Mouse (Mus musculus): Measurements from ENCODE around the gene Erf. TPM values are rescaled to one million over a fixed set of nuclear protein-coding genes. Genes with fewer than 3 reads are reported as not detected.

Erf gene
- polyA plus RNA-seq, 1 experiment: 41.1 TPM

DNA sequence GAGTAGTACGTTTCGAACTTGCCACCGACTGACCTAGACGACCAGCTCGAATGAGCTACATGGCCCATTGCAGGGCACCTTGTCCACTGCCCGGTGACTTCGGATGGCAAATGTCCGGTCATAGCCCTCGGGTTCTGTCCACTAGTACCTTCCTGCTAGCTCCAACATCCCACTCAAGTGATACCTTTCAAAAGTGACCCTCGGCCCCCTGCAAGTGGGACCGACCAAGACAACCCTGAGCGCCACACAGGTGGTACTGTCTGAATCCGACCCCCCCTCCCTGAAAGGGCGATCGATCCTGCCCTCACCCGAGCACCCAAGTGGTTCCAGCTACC is 31.2 kb downstream of the Erf start:
- TF ChIP-seq CTCF (IDR thresholded peaks at IDR 0.05; ENCODE audit: insufficient read depth, low read length): no peak
- DNase-seq: no peak
- Histone ChIP-seq H3K4me1 (ENCODE audit: control insufficient read depth, insufficient read depth, low read length) (peaks cover 11% of the 10 kb centered on the region), H3K4me3 (replicated peaks; ENCODE audit: extremely low read depth, low read depth, low read length) (peak overlapping the region; percentile 89)
- under 1% methylated on average over 16 of the region's 16 CpGs for WGBS

DNA sequence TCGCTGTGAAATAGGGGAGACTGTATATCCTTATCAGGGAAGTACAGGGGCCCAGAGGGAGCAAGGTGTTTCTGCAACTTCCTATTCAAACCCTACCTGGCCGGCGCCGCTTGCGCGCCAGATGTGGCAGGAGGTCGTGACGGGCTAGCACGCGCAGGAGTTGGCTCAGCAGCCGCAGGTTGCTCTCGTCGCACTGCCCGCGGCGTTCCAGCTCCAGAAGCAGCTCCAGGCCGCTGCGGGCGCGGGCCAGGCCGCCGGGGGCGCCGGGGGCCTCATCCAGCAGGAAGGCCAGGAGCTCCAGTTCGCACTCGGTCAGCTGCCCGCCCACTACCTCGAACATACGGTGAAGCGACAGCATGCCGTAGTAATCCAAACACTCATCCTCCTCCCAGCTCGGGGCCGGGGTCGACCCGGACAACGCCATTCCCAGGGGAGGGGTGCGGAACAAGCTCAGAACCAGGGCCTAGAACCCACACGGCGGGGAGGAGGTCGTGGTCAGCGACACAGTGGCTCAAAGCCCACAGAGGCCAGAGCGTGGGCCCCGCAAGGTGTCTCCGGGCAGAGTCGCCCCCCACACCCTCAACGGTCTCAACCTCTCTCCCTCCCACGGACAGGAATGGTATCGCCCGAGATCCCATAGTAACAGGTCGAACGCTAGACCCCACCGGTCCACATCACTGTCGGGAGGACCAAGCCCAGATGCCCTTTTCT is 31.7 kb downstream of the Erf start:
- WGBS: 2% methylated on average over 53 of the region's 53 CpGs
- TF ChIP-seq POLR2A (IDR thresholded peaks at IDR 0.05; ENCODE audit: borderline replicate concordance, extremely low read depth, low read depth, low read length) (no peak; the same call in 1 of the 2 replicates), CTCF (IDR thresholded peaks at IDR 0.05; ENCODE audit: insufficient read depth, low read length) (no peak)
- Histone ChIP-seq H3K4me3 (replicated peaks; ENCODE audit: extremely low read depth, low read depth, low read length) (peak overlapping the region; percentile 89), H3K4me1 (ENCODE audit: control insufficient read depth, insufficient read depth, low read length) (peaks cover 11% of the 10 kb centered on the region)
- peak; percentile 59 for DNase-seq

DNA sequence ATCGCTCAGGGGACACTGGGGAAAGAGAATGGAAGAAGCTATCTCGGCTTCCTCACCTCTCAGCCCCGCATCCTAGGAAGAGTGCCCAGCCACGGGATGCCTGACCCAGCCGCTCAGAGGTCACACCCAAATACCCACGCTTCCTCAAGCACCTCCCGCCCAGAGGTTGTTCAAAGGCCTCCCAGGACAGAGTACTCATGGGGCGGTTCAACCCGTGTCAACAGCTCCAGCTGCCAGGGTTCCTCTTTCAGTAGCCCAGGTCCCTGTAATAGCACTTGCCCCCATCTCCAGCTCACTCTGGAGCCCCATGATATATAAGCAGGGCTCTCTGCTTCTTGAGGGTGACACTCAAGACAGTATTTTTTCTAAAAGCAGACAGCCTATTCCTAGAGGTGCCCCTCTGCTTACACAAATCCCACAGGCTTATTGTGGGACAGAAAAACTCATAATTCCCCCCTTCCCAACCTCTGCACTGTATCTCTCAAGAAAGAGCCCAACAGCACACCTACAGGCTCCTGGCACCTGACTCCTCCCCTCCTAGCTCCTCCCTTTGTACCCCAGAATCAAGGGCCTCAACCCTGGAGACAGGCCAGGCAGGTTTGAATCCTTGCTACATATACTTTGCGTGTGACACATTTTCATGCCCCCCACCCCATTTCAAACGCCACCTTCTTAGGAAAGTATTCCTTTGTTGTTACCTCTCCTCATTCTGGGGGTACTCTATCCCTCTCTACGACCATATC is 32.7 kb downstream of the Erf start:
- 42% methylated on average over 12 of the region's 12 CpGs for WGBS
- peak; percentile 27 for DNase-seq
- Histone ChIP-seq H3K4me3 (replicated peaks; ENCODE audit: extremely low read depth, low read depth, low read length) (no peak overlapping the region), H3K4me1 (ENCODE audit: control insufficient read depth, insufficient read depth, low read length) (peaks cover 11% of the 10 kb centered on the region)
- no peak for TF ChIP-seq CTCF (IDR thresholded peaks at IDR 0.05; ENCODE audit: insufficient read depth, low read length)
- no peak for TF ChIP-seq POLR2A (IDR thresholded peaks at IDR 0.05; ENCODE audit: borderline replicate concordance, extremely low read depth, low read depth, low read length)

DNA sequence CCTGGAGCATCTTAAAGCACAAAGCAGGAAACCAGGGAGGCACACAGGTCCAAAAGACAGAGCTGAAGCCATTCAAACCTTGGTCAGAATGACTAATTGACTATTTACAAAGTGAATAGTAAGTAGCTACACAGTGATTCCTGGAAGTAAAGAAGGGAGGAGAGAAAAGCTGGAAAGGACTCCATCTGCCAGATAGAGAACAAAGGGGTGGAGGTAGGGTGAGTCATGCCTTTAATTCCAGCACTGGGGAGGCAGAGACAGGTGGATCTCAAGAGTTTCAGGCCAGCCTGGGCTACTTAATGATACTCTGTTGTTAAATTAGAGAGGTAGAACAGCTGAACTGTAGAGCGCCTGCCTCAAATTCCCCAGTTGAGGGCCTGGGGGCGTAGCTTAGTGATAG is 36.4 kb downstream of the Erf start:
- TF ChIP-seq POLR2A (IDR thresholded peaks at IDR 0.05; ENCODE audit: borderline replicate concordance, extremely low read depth, low read depth, low read length) (no peak), CTCF (IDR thresholded peaks at IDR 0.05; ENCODE audit: insufficient read depth, low read length) (no peak)
- 95% methylated on average over 2 of the region's 2 CpGs for WGBS
- H3K4me1 ChIP-seq (ENCODE audit: control insufficient read depth, insufficient read depth, low read length): no peaks in the 10 kb centered on the region
- H3K4me3 ChIP-seq (replicated peaks; ENCODE audit: extremely low read depth, low read depth, low read length): no peak overlapping the region
- no peak for DNase-seq

DNA sequence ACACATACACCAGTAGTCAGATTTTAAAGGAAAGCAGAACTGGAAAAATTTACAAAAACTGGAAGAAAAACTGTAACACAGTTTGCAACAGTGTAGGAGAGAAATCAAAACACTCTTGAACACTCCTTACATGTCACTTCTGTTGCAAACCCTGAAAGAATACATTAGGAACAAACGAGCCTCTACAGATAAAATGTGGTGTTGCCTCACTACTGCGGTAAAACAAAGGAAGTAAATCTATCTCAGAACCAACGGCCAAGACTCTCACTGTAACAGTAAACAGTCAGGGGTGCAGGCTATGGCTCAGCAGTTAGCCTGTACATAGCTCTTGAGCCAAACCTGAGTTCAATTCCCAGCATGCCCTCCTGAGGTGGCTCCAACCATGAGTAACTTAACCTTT is 37.5 kb downstream of the Erf start:
- no peak overlapping the region for H3K4me3 ChIP-seq (replicated peaks; ENCODE audit: extremely low read depth, low read depth, low read length)
- 24% methylated on average over 3 of the region's 3 CpGs for WGBS
- H3K4me1 ChIP-seq (ENCODE audit: control insufficient read depth, insufficient read depth, low read length): no peaks in the 10 kb centered on the region
- TF ChIP-seq CTCF (IDR thresholded peaks at IDR 0.05; ENCODE audit: insufficient read depth, low read length) (no peak), POLR2A (IDR thresholded peaks at IDR 0.05; ENCODE audit: borderline replicate concordance, extremely low read depth, low read depth, low read length) (no peak)
- no peak for DNase-seq

DNA sequence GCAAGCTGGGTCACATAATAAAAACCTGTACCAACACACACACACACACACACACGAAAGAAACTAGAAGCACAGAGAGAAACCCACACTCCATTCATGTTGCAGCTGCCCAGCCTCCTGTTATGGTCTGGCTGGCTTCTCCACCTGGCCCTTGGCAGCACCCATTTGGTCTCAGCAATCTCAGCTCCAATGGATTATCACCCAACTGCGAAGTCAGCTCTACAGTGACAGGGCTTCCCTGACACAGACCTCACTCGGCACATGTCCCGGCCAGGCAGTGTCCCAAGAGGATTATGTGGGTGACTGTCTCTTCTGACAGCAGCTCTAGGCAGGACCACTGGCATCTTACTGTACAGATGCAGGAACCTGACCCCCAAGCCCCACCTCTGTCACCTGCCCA is 40.1 kb downstream of the Erf start:
- 84% methylated on average over 4 of the region's 4 CpGs for WGBS
- TF ChIP-seq CTCF (IDR thresholded peaks at IDR 0.05; ENCODE audit: insufficient read depth, low read length) (no peak), POLR2A (IDR thresholded peaks at IDR 0.05; ENCODE audit: borderline replicate concordance, extremely low read depth, low read depth, low read length) (no peak)
- Histone ChIP-seq H3K4me1 (ENCODE audit: control insufficient read depth, insufficient read depth, low read length) (peaks cover 2% of the 10 kb centered on the region; the same call in 1 of the 2 replicates), H3K4me3 (replicated peaks; ENCODE audit: extremely low read depth, low read depth, low read length) (no peak overlapping the region)
- DNase-seq: no peak

DNA sequence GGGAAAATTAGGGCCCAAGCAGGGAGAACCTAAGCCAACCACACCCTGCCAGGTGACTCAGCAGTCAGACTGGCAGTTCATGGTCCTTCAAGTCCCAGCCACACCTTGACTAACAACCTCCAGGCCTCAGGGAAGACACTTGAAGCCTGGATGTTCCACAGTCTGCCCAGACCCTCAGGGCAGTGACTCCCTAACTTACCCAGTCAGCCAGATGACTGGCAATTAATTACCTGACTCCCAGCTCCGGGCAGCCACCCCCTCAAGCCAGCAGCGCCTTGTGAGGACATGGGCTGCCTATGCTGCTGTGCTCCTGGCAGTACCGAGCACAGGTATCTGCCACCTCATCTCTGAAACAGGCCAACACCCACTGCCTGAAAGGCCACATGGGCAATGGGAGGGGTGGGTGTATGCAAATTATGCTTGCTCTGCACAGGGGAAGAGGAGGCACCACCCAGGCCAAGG is 41.4 kb downstream of the Erf start:
- WGBS: 59% methylated on average over 3 of the region's 3 CpGs
- DNase-seq: peak; percentile 30
- peaks cover 2% of the 10 kb centered on the region; the same call in 1 of the 2 replicates for H3K4me1 ChIP-seq (ENCODE audit: control insufficient read depth, insufficient read depth, low read length)
- H3K4me3 ChIP-seq (replicated peaks; ENCODE audit: extremely low read depth, low read depth, low read length): no peak overlapping the region
- TF ChIP-seq POLR2A (IDR thresholded peaks at IDR 0.05; ENCODE audit: borderline replicate concordance, extremely low read depth, low read depth, low read length): no peak
- TF ChIP-seq CTCF (IDR thresholded peaks at IDR 0.05; ENCODE audit: insufficient read depth, low read length): no peak

DNA sequence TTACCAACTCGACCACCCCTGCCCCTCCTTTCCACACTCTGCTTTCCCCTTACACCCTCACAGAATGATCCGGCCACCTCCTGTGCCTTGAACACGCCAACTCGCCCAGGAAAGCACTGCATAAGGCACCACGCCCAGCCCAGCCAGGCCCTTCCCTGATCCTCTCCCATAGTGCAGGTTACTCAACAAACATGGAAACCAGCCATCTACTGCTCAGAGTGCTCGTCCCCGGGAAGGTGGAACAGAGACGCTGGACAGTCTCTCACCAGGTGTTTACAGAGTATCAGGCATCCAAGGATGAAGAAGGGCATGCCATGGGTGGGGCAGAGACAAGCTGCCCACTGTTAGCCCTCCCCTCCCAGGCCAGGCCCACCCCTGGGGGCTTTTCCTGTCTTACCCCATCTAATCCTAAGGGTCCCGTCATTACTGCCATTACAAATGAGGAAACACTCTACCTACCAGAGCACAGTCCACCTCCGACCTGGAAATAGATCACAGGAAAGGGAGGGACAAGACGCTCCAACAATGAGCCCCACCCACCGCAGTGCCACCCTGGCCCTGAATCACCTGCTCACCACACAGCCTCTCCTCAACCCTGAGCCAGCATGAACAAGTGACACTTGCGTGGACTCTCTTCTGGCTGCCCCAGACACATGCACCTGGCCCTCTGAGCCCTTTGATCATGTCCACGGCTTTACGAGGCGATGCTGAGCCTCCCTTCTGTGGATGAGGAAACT is 44.3 kb downstream of the Erf start:
- WGBS: 69% methylated on average over 16 of the region's 16 CpGs
- DNase-seq: no peak
- peaks cover 2% of the 10 kb centered on the region; the same call in 1 of the 2 replicates for H3K4me1 ChIP-seq (ENCODE audit: control insufficient read depth, insufficient read depth, low read length)
- no peak for TF ChIP-seq POLR2A (IDR thresholded peaks at IDR 0.05; ENCODE audit: borderline replicate concordance, extremely low read depth, low read depth, low read length)
- no peak for TF ChIP-seq CTCF (IDR thresholded peaks at IDR 0.05; ENCODE audit: insufficient read depth, low read length)
- no peak overlapping the region for H3K4me3 ChIP-seq (replicated peaks; ENCODE audit: extremely low read depth, low read depth, low read length)

DNA sequence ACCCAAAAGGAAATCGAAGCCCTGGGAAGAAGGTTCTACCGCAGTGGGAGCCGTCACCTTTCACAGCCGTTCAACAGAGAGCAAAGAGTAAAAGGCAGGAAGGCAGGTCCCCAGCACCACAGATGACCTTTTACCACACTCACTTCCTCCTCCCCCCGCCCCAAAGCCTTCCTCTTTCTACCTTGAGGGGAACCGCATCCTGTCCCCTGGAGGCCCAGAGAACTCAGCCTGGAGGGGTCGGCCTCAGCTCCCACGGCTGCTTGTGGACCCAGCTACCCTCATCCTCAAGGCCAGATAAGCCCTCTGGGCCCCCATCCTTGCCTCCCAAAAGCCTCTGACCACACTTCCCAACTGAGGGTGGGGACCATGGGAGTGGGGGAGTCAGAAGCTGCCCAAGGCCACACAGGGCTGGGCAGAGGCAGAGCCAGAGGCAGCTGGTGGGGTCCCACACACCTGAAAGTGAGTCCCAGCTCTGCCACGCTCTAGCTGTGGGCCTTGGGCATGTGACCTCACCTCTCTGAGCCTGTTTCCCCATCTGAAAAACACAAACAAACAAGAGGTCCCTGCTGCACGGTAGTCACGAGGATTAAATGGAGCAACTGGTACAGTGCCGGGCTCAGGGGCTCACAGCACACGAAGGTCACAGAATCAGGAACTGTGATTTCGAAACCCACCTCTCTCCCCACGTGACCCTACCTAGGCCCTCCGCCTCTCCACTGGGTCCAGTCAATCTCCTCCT is 45.0 kb downstream of the Erf start:
- 55% methylated on average over 16 of the region's 16 CpGs for WGBS
- DNase-seq: no peak
- Histone ChIP-seq H3K4me3 (replicated peaks; ENCODE audit: extremely low read depth, low read depth, low read length) (peak overlapping the region; percentile 12), H3K4me1 (ENCODE audit: control insufficient read depth, insufficient read depth, low read length) (peaks cover 2% of the 10 kb centered on the region; the same call in 1 of the 2 replicates)
- TF ChIP-seq CTCF (IDR thresholded peaks at IDR 0.05; ENCODE audit: insufficient read depth, low read length): no peak
- TF ChIP-seq POLR2A (IDR thresholded peaks at IDR 0.05; ENCODE audit: borderline replicate concordance, extremely low read depth, low read depth, low read length): no peak

Data from lung, adult 2 months (tissue).